Mouse (Mus musculus): ENCODE measurements at regions not wholly inside any gene's neighbourhood (a gene's known extent, or its start where the extent isn't known, plus 50 kb on each side); places are given as distances from the start of the nearest gene placed in this dataset.

GRCm38 (mm10) chr8:26441268-26442030, 322.1 kb downstream of the Gm45692 start:
- no peak for DNase-seq (ENCODE audit: low spot score in 2 of 2)

DNA sequence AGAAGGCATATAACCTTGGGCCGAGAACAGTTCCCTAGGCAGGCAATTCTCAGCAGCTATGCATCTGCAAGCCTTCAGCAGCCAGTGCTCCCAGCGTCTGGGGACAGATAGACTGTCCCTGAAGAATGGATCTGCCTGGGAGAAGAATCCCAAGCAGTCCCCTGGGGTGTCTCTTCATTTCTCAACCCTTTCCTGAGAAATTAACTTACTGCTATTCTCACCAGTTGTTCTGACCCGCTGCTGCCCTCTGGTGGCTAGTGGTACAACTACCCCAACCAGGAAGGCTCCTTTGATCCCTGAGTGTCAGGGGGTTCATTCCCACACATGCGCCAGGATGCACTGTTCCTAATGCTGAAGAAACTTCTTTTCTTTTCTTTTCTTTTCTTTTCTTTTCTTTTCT, 323.7 kb downstream of the Gm45692 start:
- peak in 1 of 2 experiments; percentile 69 for DNase-seq (ENCODE audit: low spot score in 2 of 2)

DNA sequence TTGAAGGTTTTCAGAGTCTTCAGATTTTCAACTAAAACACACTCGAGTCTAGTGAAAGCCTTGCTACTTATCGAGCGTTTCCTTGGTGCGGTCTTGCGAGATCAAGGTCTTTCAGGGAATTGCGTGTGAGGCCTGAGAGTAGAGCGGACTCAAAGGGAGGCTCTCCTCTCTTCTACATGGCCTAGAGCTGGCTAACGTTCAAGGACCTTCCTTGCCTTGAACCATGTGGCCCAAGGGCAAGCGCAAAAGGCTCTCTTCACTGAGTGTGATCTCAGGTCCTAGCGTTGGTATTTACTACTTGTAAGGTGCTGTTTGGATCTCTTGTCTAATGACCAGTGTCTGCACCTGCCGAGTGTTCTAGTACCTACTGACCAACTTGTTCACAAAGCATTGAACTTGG, 324.4 kb downstream of the Gm45692 start:
- DNase-seq (ENCODE audit: low spot score in 2 of 2), result no peak

DNA sequence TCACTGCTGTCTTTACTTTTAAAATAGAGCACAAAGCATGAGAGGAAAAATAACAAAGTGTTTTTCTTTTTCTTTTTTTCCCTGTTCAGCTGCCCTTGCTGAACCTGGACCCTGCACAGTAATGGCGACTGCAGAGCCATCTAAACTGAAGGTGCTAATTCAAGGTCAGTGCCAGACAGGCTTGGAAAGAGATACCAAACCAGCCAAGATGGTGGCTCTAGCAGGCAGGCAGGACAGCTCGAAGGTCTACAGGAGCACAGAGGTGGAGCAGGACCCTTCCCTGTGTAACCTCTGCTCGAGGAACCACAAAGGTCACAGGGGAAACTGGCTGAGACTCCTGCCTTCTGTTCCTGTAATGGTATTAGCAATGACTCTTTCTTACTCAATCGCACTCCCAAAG, 326.7 kb downstream of the Gm45692 start:
- no peak for DNase-seq (ENCODE audit: low spot score in 2 of 2)

GRCm38 (mm10) chr8:26447886-26448640, 328.7 kb downstream of the Gm45692 start:
- DNase-seq (ENCODE audit: low spot score in 2 of 2), result no peak

DNA sequence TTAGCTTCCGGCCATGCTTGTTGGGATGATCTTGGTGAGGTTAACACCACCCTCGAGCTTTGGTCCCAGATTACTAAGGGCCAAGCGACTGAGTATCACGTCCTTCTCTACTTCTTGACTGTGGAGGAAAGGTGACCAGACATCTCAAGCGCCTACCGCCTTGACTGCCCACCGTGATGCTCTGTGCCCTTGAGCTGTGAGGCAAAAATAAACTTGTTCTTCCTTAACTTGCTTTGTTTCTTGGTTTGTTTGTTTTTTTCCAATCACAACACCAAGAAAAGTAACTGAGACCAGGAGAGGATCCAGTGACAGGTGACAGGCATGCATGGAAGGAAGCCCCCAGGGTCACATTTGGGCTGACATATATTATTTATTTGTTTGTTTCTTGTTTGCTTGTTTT, 330.0 kb downstream of the Gm45692 start:
- no peak for DNase-seq (ENCODE audit: low spot score in 2 of 2)

- no peak for DNase-seq (ENCODE audit: low spot score in 2 of 2)
These were observed 331.2 kb downstream of the Gm45692 start for GRCm38 (mm10) chr8:26450543-26450942.

DNA sequence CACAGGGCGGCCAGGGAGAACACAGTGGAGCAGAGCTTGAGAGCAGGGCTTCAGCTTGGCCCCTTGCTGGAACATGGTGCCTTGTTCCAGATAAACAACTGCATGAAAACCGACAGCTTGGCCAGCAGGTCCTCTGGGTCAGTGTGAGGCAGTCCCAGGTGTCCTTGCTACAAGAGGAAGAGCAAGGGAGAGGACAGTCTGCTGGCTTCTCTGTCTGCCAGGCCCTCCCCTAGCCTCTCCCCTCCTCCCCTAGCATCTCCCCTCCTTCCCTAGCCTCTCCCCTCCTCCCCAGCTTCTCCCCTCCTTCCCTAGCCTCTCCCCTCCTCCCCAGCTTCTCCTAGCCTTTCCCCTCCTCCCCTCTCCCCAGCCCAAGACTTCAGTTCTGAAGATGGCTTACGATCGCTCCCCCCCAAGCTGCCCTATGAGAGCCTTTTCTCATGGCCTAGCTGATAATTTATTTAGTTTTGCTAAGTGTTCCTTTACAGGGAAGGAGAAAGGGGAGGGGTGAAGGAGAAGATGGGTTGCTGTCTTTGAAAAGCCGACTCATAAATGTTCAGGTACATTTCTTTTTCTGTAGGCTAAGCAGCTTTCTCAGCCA, 333.7 kb downstream of the Gm45692 start:
- DNase-seq (ENCODE audit: low spot score in 2 of 2), result no peak

GRCm38 (mm10) chr8:26465346-26465745, 346.0 kb downstream of the Gm45692 start:
- DNase-seq (ENCODE audit: low spot score in 2 of 2), result no peak

DNA sequence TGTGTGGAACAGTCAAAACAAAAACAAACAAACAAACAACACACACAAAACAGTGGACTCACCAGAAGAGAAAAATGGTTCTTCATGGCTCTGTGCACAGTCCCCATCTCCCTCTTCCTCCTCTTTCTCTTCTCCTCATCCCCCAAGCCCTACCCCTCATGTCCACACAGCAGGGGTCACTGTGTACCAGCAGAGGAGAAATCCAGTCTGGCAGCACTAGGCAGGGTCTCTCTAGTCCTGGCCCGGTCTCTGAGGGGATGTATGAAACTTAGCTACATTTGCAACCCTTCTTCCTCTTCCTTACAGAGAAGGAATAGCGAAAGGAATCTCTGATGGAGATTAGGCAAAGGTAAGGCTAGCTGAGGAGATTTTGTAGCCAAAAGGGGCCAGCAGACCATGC, 349.1 kb downstream of the Gm45692 start:
- no peak for DNase-seq (ENCODE audit: low spot score in 2 of 2)

DNA sequence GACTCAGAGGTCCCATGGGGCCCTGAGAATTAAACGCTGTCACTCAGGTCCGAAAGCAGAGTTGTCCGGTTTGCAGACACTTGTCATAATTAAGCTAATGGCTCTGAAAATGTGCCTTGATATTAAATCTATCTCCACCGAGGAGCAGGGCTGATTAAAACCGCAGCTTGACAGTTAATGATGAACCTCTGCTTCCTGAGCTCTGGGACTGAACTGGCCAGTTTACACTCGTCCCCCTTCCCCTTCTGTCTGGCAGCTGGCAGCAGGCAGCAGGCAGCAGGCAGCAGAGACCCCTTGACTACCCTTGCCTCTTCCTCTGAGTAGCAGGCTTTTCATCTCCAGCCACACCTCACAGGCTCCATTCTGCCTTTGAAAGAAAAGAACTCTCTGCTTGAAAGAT, 350.4 kb downstream of the Gm45692 start:
- no peak for DNase-seq (ENCODE audit: low spot score in 2 of 2)

DNA sequence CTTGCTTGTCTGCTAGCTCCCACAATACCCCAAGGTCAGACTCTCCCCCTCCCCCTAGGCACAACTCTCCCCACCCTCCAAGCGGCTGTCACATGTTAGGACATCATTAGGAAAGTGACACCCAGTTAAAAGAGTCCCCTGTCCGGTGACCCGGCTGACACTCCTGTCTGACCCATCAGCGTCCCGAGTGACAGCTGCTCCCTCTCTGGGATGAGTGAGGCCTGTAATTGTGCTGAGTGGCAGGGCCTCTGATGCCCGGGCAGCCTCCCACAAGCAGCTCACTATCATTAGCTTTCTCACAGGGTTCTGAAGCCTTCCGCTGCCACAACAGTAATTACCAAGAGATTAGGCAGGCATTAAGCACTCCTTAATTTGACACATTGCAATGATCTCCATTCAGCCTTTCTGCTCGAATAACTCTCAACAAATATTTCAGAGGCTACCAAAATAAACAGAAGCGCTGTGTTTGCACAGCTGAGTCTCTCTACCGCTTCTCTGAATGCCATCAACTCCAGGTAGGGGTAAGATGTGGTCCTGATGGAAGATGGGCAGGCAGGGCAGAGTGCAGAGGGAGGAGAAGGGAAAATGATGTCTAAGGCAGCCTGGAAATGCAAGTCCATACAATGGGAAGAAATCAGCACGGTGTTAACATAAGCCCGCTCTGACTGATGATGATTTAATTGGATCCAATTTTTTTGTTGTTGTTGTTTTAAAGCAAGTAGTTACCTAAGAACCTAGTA, 352.6 kb downstream of the Gm45692 start:
- no peak for DNase-seq (ENCODE audit: low spot score in 2 of 2)

GRCm38 (mm10) chr8:26484749-26485148, 365.4 kb downstream of the Gm45692 start:
- no peak for DNase-seq (ENCODE audit: low spot score in 2 of 2)

GRCm38 (mm10) chr8:26487866-26488265, 368.5 kb downstream of the Gm45692 start:
- no peak for DNase-seq (ENCODE audit: low spot score in 2 of 2)

DNA sequence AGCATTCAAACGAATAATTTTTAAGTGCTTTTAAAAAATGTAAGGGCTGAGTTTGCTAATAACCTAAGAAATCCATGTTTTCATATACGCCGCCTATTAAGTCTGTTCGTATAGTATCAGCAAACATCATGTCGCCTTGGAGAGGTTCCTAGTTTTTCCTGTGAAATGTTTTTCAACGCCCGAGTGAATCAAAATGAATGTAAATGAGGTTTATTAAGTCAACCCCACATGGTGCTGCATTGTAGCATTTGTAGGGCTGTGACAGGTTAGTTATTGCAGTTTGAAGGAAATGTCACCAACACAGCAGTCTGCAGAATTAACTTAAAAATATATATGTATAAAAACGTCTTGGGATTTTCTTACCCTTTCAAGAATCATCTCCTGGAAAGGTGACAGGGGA, 369.3 kb downstream of the Gm45692 start:
- DNase-seq (ENCODE audit: low spot score in 2 of 2), result no peak

DNA sequence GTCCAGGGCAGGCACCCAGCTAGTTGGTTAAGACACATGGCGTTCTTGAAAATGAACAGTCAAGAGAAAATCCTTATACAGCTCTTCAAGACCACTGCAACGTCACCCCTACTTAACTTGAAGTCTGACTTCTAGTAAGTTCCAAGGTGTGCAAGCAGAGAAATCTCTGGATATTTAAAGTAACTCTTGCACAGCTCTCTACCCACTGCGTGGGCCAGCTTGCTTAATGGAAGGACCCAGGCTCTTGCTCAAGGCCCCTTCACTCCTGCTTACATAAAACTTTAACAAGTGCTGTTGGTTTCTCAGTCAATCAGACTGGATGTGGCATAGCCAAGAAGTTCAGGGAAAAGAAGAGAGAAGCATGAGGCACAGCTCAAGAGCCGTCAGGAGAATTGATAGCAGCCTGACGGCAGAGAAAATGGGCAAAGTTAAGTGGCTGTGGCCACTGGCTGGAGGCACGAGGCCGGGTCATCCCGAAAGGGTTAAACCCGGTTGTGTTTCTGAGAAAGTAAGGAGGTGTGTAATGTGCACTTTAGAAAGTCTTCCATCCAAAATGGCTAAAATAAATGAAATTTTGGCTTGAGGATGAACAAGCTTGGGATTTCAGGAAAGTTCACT, 382.0 kb downstream of the Gm45692 start:
- DNase-seq (ENCODE audit: low spot score in 2 of 2), result no peak

DNA sequence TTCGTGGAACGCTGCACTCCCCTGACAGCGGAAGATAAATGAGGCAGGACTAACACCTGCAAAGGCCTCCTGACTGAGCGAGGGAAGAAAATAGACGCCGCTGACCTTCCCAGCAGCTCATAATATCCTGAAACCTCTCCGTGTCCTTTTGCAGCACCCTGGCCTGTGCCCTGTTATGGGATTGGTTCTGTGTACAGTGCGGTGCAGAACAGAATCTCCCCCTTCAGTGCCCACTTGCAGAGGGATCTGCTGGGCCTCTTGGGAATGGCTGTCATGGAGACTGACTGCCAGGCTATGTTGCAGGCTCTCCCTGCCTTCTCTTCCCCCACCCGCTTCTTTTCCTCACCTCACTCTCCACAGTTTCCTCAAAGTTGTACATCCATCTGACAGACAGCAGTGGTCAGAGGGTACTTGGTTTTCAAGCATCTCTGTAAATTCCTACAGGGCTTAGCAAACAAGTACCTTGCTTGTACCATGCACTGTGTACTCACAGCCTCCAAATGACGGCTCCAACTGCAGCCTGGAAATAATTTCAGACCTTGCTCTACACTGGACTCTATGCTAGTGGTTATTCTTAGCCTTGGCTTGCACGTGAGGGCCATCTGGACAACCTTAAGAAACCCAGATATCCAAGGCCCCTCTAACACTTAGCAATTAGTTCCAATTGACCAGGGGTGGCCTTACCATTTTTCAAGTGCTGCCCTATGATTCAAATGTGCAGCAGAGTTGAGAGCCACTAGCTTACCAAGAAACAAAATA, 382.7 kb downstream of the Gm45692 start:
- DNase-seq (ENCODE audit: low spot score in 2 of 2), result no peak

GRCm38 (mm10) chr8:26502772-26503171, 383.4 kb downstream of the Gm45692 start:
- DNase-seq (ENCODE audit: low spot score in 2 of 2), result no peak

- DNase-seq (ENCODE audit: low spot score in 2 of 2), result no peak
These were observed 384.6 kb downstream of the Gm45692 start for GRCm38 (mm10) chr8:26503918-26504317.

DNA sequence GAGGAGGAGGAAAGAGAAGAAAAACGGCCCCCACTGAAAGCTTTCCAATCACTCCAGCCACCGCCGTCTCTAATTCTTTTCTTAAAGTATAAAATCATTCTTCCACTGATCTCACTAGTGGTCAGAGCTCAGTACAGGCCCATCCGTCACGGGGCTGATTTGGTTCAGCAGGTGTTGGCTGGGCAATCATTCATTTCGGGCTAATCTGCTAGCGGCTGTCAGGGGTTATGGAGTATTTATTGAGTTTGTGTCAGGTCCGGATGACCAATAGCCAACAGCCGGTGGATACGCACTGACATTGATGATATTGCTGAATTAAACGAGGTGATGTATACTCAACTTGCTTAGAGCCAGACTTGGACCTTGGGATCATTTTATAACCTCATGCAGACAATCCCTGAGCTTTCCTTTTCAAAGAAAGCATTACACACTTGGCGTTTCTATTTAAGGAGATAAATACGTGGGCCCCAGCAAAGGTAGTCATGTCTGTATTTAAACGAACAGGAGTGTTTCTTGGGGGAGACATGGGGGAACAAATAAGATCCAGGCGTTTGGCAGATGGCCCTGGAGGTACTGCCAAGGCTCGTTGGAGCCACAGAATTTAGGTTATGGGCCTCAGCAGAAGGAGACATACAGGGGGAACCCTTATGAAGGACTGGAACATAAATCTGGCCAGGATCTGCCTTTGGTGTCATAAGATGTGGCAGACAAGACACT, 385.1 kb downstream of the Gm45692 start:
- no peak for DNase-seq (ENCODE audit: low spot score in 2 of 2)
